Mouse (Mus musculus): ENCODE measurements around the gene Kcnab1. TPM values are rescaled to one million over a fixed set of nuclear protein-coding genes. Genes with fewer than 3 reads are reported as not detected.
A peak's percentile ranks its signal among the peaks of the same experiment; 100 is the strongest.

Kcnab1 gene
- polyA plus RNA-seq, 1 experiment: 3.2 TPM

- peak; percentile 59 for DNase-seq (ENCODE audit: low read depth)
- TF ChIP-seq CTCF (IDR thresholded peaks at IDR 0.05; ENCODE audit: borderline replicate concordance, extremely low read depth, insufficient read depth, insufficient read length) (no peak), POLR2A (IDR thresholded peaks at IDR 0.05; ENCODE audit: borderline replicate concordance, extremely low read depth, insufficient read depth, insufficient read length, poor library complexity, severe bottlenecking) (no peak)
Measured at GRCm38 (mm10) chr3:65205539-65206020, 96.4 kb downstream of the Kcnab1 start.

- peak; percentile 65 for DNase-seq (ENCODE audit: low read depth)
- no peak for TF ChIP-seq POLR2A (IDR thresholded peaks at IDR 0.05; ENCODE audit: borderline replicate concordance, extremely low read depth, insufficient read depth, insufficient read length, poor library complexity, severe bottlenecking)
- no peak for TF ChIP-seq CTCF (IDR thresholded peaks at IDR 0.05; ENCODE audit: borderline replicate concordance, extremely low read depth, insufficient read depth, insufficient read length)
Measured at GRCm38 (mm10) chr3:65213725-65214124, 104.5 kb downstream of the Kcnab1 start.

GRCm38 (mm10) chr3:65214635-65215034 is 105.5 kb downstream of the Kcnab1 start:
- TF ChIP-seq CTCF (IDR thresholded peaks at IDR 0.05; ENCODE audit: borderline replicate concordance, extremely low read depth, insufficient read depth, insufficient read length): no peak
- TF ChIP-seq POLR2A (IDR thresholded peaks at IDR 0.05; ENCODE audit: borderline replicate concordance, extremely low read depth, insufficient read depth, insufficient read length, poor library complexity, severe bottlenecking): no peak

GRCm38 (mm10) chr3:65217673-65218579 is 108.7 kb downstream of the Kcnab1 start:
- TF ChIP-seq CTCF (IDR thresholded peaks at IDR 0.05; ENCODE audit: borderline replicate concordance, extremely low read depth, insufficient read depth, insufficient read length) (no peak), POLR2A (IDR thresholded peaks at IDR 0.05; ENCODE audit: borderline replicate concordance, extremely low read depth, insufficient read depth, insufficient read length, poor library complexity, severe bottlenecking) (no peak)
- DNase-seq (ENCODE audit: low read depth): peak; percentile 75

More at GRCm38 (mm10) chr3:65214635-65215034, 105.5 kb downstream of the Kcnab1 start:
- no peak for DNase-seq (ENCODE audit: low read depth)

GRCm38 (mm10) chr3:65220287-65220686 is 111.1 kb downstream of the Kcnab1 start:
- TF ChIP-seq POLR2A (IDR thresholded peaks at IDR 0.05; ENCODE audit: borderline replicate concordance, extremely low read depth, insufficient read depth, insufficient read length, poor library complexity, severe bottlenecking): no peak
- TF ChIP-seq CTCF (IDR thresholded peaks at IDR 0.05; ENCODE audit: borderline replicate concordance, extremely low read depth, insufficient read depth, insufficient read length): peak; percentile 28; the same call in 1 of the 2 replicates
- no peak for DNase-seq (ENCODE audit: low read depth)

GRCm38 (mm10) chr3:65223635-65224034 is 114.5 kb downstream of the Kcnab1 start:
- no peak for TF ChIP-seq CTCF (IDR thresholded peaks at IDR 0.05; ENCODE audit: borderline replicate concordance, extremely low read depth, insufficient read depth, insufficient read length)
- TF ChIP-seq POLR2A (IDR thresholded peaks at IDR 0.05; ENCODE audit: borderline replicate concordance, extremely low read depth, insufficient read depth, insufficient read length, poor library complexity, severe bottlenecking): no peak
- DNase-seq (ENCODE audit: low read depth): no peak

GRCm38 (mm10) chr3:65230978-65231377 is 121.8 kb downstream of the Kcnab1 start:
- TF ChIP-seq CTCF (IDR thresholded peaks at IDR 0.05; ENCODE audit: borderline replicate concordance, extremely low read depth, insufficient read depth, insufficient read length) (no peak), POLR2A (IDR thresholded peaks at IDR 0.05; ENCODE audit: borderline replicate concordance, extremely low read depth, insufficient read depth, insufficient read length, poor library complexity, severe bottlenecking) (no peak)
- DNase-seq (ENCODE audit: low read depth): peak; percentile 11

- DNase-seq (ENCODE audit: low read depth): peak; percentile 24
- TF ChIP-seq POLR2A (IDR thresholded peaks at IDR 0.05; ENCODE audit: borderline replicate concordance, extremely low read depth, insufficient read depth, insufficient read length, poor library complexity, severe bottlenecking): no peak
- no peak for TF ChIP-seq CTCF (IDR thresholded peaks at IDR 0.05; ENCODE audit: borderline replicate concordance, extremely low read depth, insufficient read depth, insufficient read length)
Measured at GRCm38 (mm10) chr3:65231419-65232090, 122.4 kb downstream of the Kcnab1 start.

GRCm38 (mm10) chr3:65249023-65249422 is 139.8 kb downstream of the Kcnab1 start:
- TF ChIP-seq CTCF (IDR thresholded peaks at IDR 0.05; ENCODE audit: borderline replicate concordance, extremely low read depth, insufficient read depth, insufficient read length): no peak
- no peak for TF ChIP-seq POLR2A (IDR thresholded peaks at IDR 0.05; ENCODE audit: borderline replicate concordance, extremely low read depth, insufficient read depth, insufficient read length, poor library complexity, severe bottlenecking)
- no peak for DNase-seq (ENCODE audit: low read depth)

- DNase-seq (ENCODE audit: low read depth): no peak
- no peak for TF ChIP-seq POLR2A (IDR thresholded peaks at IDR 0.05; ENCODE audit: borderline replicate concordance, extremely low read depth, insufficient read depth, insufficient read length, poor library complexity, severe bottlenecking)
- TF ChIP-seq CTCF (IDR thresholded peaks at IDR 0.05; ENCODE audit: borderline replicate concordance, extremely low read depth, insufficient read depth, insufficient read length): no peak
Measured at GRCm38 (mm10) chr3:65260521-65260920, 151.3 kb downstream of the Kcnab1 start.

Measured in brain, embryonic 14.5 days (tissue).